Mouse (Mus musculus) myocyte (in vitro differentiated cells): Measurements from ENCODE around the gene Olfr64. TPM values are rescaled to one million over a fixed set of nuclear protein-coding genes. Genes with fewer than 3 reads are reported as not detected.

ENCODE experiments used
- H3K27me3 ChIP-seq: one replicate; pipeline ENCODE4 v1.6.1; 2011; ENCODE audit not compliant: control insufficient read depth, insufficient read depth, insufficient read length
- H3K36me3 ChIP-seq: one replicate; pipeline ENCODE4 v1.6.1; 2011; ENCODE audit not compliant: control insufficient read depth, insufficient read depth
- H3K4me2 ChIP-seq: one replicate; pipeline ENCODE4 v1.6.1; 2011; ENCODE audit warnings: low read depth, control low read depth
- H3K4me3 ChIP-seq: one replicate; pipeline ENCODE4 v1.5.1; 2011; ENCODE audit warnings: mild to moderate bottlenecking, control low read depth, moderate library complexity
- H3K79me2 ChIP-seq: one replicate; pipeline ENCODE4 v1.6.1; 2011; ENCODE audit not compliant: control insufficient read depth, insufficient read depth
- H3ac ChIP-seq: one replicate; pipeline ENCODE4 v1.6.1; 2011; ENCODE audit not compliant: control insufficient read depth, insufficient read length
- CEBPB ChIP-seq: IDR thresholded peaks from 2 replicates; pipeline ENCODE4 v1.6.1; 2011; ENCODE audit warnings: mild to moderate bottlenecking, moderate library complexity; ENCODE audit not compliant: poor library complexity, insufficient read depth, severe bottlenecking
- E2F4 ChIP-seq: IDR thresholded peaks from one replicate; pipeline ENCODE4 v1.6.1; 2011; ENCODE audit warnings: mild to moderate bottlenecking, control low read depth, moderate library complexity; ENCODE audit not compliant: insufficient read depth
- MAX ChIP-seq: IDR thresholded peaks from one replicate; pipeline ENCODE4 v1.6.1; 2011; ENCODE audit warnings: low read depth, mild to moderate bottlenecking, control low read depth
- MYOD1 ChIP-seq, 3 experiments: IDR thresholded peaks; one replicate each; pipeline ENCODE4 v1.6.1; 2011; ENCODE audit warnings: control low read depth in 2 of 3, low read depth in 2 of 3, mild to moderate bottlenecking in 2 of 3, moderate library complexity in 1 of 3; ENCODE audit not compliant: insufficient read length in 2 of 3, control insufficient read depth in 1 of 3
- MYOG ChIP-seq, 3 experiments: IDR thresholded peaks; one replicate each; pipeline ENCODE4 v1.6.1; 2011; ENCODE audit warnings: control low read depth in 2 of 3, low read depth in 2 of 3, mild to moderate bottlenecking in 2 of 3; ENCODE audit not compliant: insufficient read length in 2 of 3, control insufficient read depth in 1 of 3, insufficient read depth in 1 of 3
- POLR2A ChIP-seq: IDR thresholded peaks from one replicate; pipeline ENCODE4 v1.6.1; 2011; ENCODE audit warnings: low read depth, mild to moderate bottlenecking, control low read depth, moderate library complexity; ENCODE audit not compliant: insufficient read length
- POLR2AphosphoS2 ChIP-seq: IDR thresholded peaks from one replicate; pipeline ENCODE4 v1.6.1; 2011; ENCODE audit warnings: low read depth, control low read depth; ENCODE audit not compliant: insufficient read length
- REST ChIP-seq: IDR thresholded peaks from one replicate; pipeline ENCODE4 v1.6.1; 2011; ENCODE audit warnings: mild to moderate bottlenecking, control low read depth, moderate library complexity; ENCODE audit not compliant: insufficient read depth, insufficient read length
- SRF ChIP-seq: IDR thresholded peaks from one replicate; pipeline ENCODE4 v1.6.1; 2011; ENCODE audit warnings: low read depth; ENCODE audit not compliant: control insufficient read depth, insufficient read length
- TCF12 ChIP-seq: IDR thresholded peaks from one replicate; pipeline ENCODE4 v1.6.1; 2011; ENCODE audit warnings: mild to moderate bottlenecking, control low read depth; ENCODE audit not compliant: poor library complexity, insufficient read depth, severe bottlenecking
- TCF3 ChIP-seq: IDR thresholded peaks from one replicate; pipeline ENCODE4 v1.6.1; 2011; ENCODE audit warnings: low read depth, control low read depth; ENCODE audit not compliant: insufficient read length
- USF1 ChIP-seq: IDR thresholded peaks from one replicate; pipeline ENCODE4 v1.6.1; 2011; ENCODE audit warnings: low read depth, mild to moderate bottlenecking, control low read depth, moderate library complexity
- polyA plus RNA-seq: library from polyadenylated mRNA; unstranded; fragments of >200 nt; fragmentation: generic; extraction: Trizol; gene quantifications from one replicate; pipeline ENCODE4 v1.2.1, GENCODE M21; 2012; ENCODE audit warnings: missing spikeins

Gene Olfr64
- polyA plus RNA-seq, 1 experiment, result not detected

GRCm38 (mm10) chr7:103860855-103861254 is 33.4 kb downstream of the Olfr64 start:
- no peak for TF ChIP-seq USF1
- no peak for TF ChIP-seq POLR2A
- no peak for TF ChIP-seq REST
- TF ChIP-seq TCF3, result no peak
- TF ChIP-seq CEBPB, result no peak
- no peak for TF ChIP-seq MAX
- TF ChIP-seq MYOD1 (IDR thresholded peaks at IDR 0.05; ENCODE audit: control insufficient read depth in 1 of 3, insufficient read length in 2 of 3, low read depth in 2 of 3), result no peak
- TF ChIP-seq SRF, result no peak
- TF ChIP-seq TCF12, result no peak
- TF ChIP-seq E2F4, result no peak
- TF ChIP-seq POLR2AphosphoS2, result no peak
- no peak overlapping the region for H3ac ChIP-seq
- no peak overlapping the region for H3K4me3 ChIP-seq
- no peaks in the 10 kb centered on the region for H3K79me2 ChIP-seq
- no peaks in the 10 kb centered on the region for H3K27me3 ChIP-seq
- H3K36me3 ChIP-seq, result no peaks in the 10 kb centered on the region
- H3K4me2 ChIP-seq, result no peak overlapping the region

- Histone ChIP-seq H3ac (no peak overlapping the region), H3K27me3 (no peaks in the 10 kb centered on the region), H3K4me3 (no peak overlapping the region), H3K36me3 (no peaks in the 10 kb centered on the region), H3K79me2 (no peaks in the 10 kb centered on the region), H3K4me2 (no peak overlapping the region)
- TF ChIP-seq MYOG (IDR thresholded peaks at IDR 0.05; ENCODE audit: control insufficient read depth in 1 of 3, insufficient read depth in 1 of 3, insufficient read length in 2 of 3, low read depth in 2 of 3) (no peak), SRF (no peak), REST (no peak), POLR2A (no peak), TCF3 (no peak), MYOD1 (IDR thresholded peaks at IDR 0.05; ENCODE audit: control insufficient read depth in 1 of 3, insufficient read length in 2 of 3, low read depth in 2 of 3) (no peak), POLR2AphosphoS2 (no peak), CEBPB (no peak), MAX (no peak), TCF12 (no peak), USF1 (no peak), E2F4 (no peak)
These were observed 35.2 kb downstream of the Olfr64 start for GRCm38 (mm10) chr7:103859076-103859475.

GRCm38 (mm10) chr7:103854669-103855068 is 39.6 kb downstream of the Olfr64 start:
- H3K36me3 ChIP-seq, result no peaks in the 10 kb centered on the region
- no peak overlapping the region for H3K4me3 ChIP-seq
- H3K4me2 ChIP-seq, result no peak overlapping the region
- H3K79me2 ChIP-seq, result no peaks in the 10 kb centered on the region
- no peaks in the 10 kb centered on the region for H3K27me3 ChIP-seq
- H3ac ChIP-seq, result no peak overlapping the region
- no peak for TF ChIP-seq MYOD1 (IDR thresholded peaks at IDR 0.05; ENCODE audit: control insufficient read depth in 1 of 3, insufficient read length in 2 of 3, low read depth in 2 of 3)
- TF ChIP-seq TCF12, result no peak
- no peak for TF ChIP-seq POLR2AphosphoS2
- no peak for TF ChIP-seq POLR2A
- TF ChIP-seq MYOG (IDR thresholded peaks at IDR 0.05; ENCODE audit: control insufficient read depth in 1 of 3, insufficient read depth in 1 of 3, insufficient read length in 2 of 3, low read depth in 2 of 3), result no peak

- no peak within 1 kb of the TSS for H3K4me3 ChIP-seq
- H3ac ChIP-seq, result no peak within 1 kb of the TSS
- H3K36me3 ChIP-seq, result no peaks in the 10 kb centered on the region
- H3K27me3 ChIP-seq, result no peaks in the 10 kb centered on the region
- no peak within 1 kb of the TSS for H3K4me2 ChIP-seq
- H3K79me2 ChIP-seq, result no peaks in the 10 kb centered on the region
- no peak for TF ChIP-seq POLR2AphosphoS2
- TF ChIP-seq CEBPB, result no peak
- no peak for TF ChIP-seq MYOD1 (IDR thresholded peaks at IDR 0.05; ENCODE audit: control insufficient read depth in 1 of 3, insufficient read length in 2 of 3, low read depth in 2 of 3)
- TF ChIP-seq TCF12, result no peak
- no peak for TF ChIP-seq POLR2A
- no peak for TF ChIP-seq TCF3
- TF ChIP-seq REST, result no peak
- no peak for TF ChIP-seq SRF
- TF ChIP-seq E2F4, result no peak
- TF ChIP-seq MAX, result no peak
- TF ChIP-seq USF1, result no peak
- no peak for TF ChIP-seq MYOG (IDR thresholded peaks at IDR 0.05; ENCODE audit: control insufficient read depth in 1 of 3, insufficient read depth in 1 of 3, insufficient read length in 2 of 3, low read depth in 2 of 3)
These were observed 41.2 kb downstream of the Olfr64 start, which contains the start of gene Hbb-y for GRCm38 (mm10) chr7:103853090-103853489. Hbb-y (minus strand) TSS chr7:103853216.
